Mouse (Mus musculus) ovary, postnatal 36 days (tissue): ENCODE data around the gene Gabrb1.
"Not testable (repeated sequence)": the region's sequence is repeated elsewhere in the genome, so short reads cannot be mapped to it uniquely, and the experiment has no call there.

Source experiments
- DNase-seq: peaks from one replicate; pipeline ENCODE4 v3.0.0; 2022; ENCODE audit warnings: low spot score, mixed read lengths

Gene Gabrb1

GRCm38 (mm10) chr5:72043226-72044151 is 385.6 kb downstream of the Gabrb1 start:
- no peak for DNase-seq

GRCm38 (mm10) chr5:72046261-72046660 is 388.3 kb downstream of the Gabrb1 start:
- DNase-seq, result no peak

GRCm38 (mm10) chr5:72064079-72064478 is 406.2 kb downstream of the Gabrb1 start:
- no peak for DNase-seq

- no peak for DNase-seq
Observed at GRCm38 (mm10) chr5:72068826-72069225, 410.9 kb downstream of the Gabrb1 start.

GRCm38 (mm10) chr5:72069398-72069797 is 411.5 kb downstream of the Gabrb1 start:
- not testable (repeated sequence) for DNase-seq

GRCm38 (mm10) chr5:72076781-72077180 is 418.9 kb downstream of the Gabrb1 start:
- no peak for DNase-seq

GRCm38 (mm10) chr5:72086518-72086917 is 428.6 kb downstream of the Gabrb1 start:
- no peak for DNase-seq

GRCm38 (mm10) chr5:72094582-72094981 is 436.7 kb downstream of the Gabrb1 start:
- no peak for DNase-seq

- DNase-seq, result no peak
Observed at GRCm38 (mm10) chr5:72095015-72095414, 437.1 kb downstream of the Gabrb1 start.

GRCm38 (mm10) chr5:72104274-72104921 is 446.5 kb downstream of the Gabrb1 start:
- no peak for DNase-seq

- DNase-seq, result no peak
Observed at GRCm38 (mm10) chr5:72122414-72123037, 464.6 kb downstream of the Gabrb1 start.

- DNase-seq, result no peak
Observed at GRCm38 (mm10) chr5:72126681-72127080, 468.8 kb downstream of the Gabrb1 start.

GRCm38 (mm10) chr5:72133906-72134305 is 476.0 kb downstream of the Gabrb1 start:
- no peak for DNase-seq

- no peak for DNase-seq
Observed at GRCm38 (mm10) chr5:72138256-72138655, 480.3 kb downstream of the Gabrb1 start.

GRCm38 (mm10) chr5:72139619-72140018 is 481.7 kb downstream of the Gabrb1 start:
- no peak for DNase-seq

- no peak for DNase-seq
Observed at GRCm38 (mm10) chr5:72148679-72149078, 490.8 kb downstream of the Gabrb1 start.

- no peak for DNase-seq
Observed at GRCm38 (mm10) chr5:72150870-72151269, 493.0 kb downstream of the Gabrb1 start.

- not testable (repeated sequence) for DNase-seq
Observed at GRCm38 (mm10) chr5:72155686-72156085, 497.8 kb downstream of the Gabrb1 start.

GRCm38 (mm10) chr5:72156598-72156997 is 498.7 kb downstream of the Gabrb1 start:
- no peak for DNase-seq

GRCm38 (mm10) chr5:72158667-72159066 is 500.8 kb downstream of the Gabrb1 start:
- DNase-seq, result no peak

- DNase-seq, result no peak
Observed at GRCm38 (mm10) chr5:72159537-72159936, 501.6 kb downstream of the Gabrb1 start.

GRCm38 (mm10) chr5:72160781-72161485 is 503.0 kb downstream of the Gabrb1 start:
- no peak for DNase-seq
